Mouse (Mus musculus) ES-E14 (cell line): ENCODE results near the gene Arl13b. TPM values are rescaled to one million over a fixed set of nuclear protein-coding genes. Genes with fewer than 3 reads are reported as not detected.

Experiments
- DNase-seq: peaks from one replicate; pipeline ENCODE4 v3.0.0-alpha.2; 2013; ENCODE audit warnings: low read depth, low spot score
- H3K27ac ChIP-seq: 2 replicates; pipeline ENCODE4 v1.5.1; 2012; ENCODE audit warnings: low read depth, mild to moderate bottlenecking, low read length, moderate library complexity, mixed read lengths; ENCODE audit not compliant: poor library complexity, insufficient read depth, severe bottlenecking
- H3K36me3 ChIP-seq: 2 replicates; pipeline ENCODE4 v1.6.1; 2012; ENCODE audit warnings: mild to moderate bottlenecking, low read length, moderate library complexity, mixed read lengths; ENCODE audit not compliant: control insufficient read depth, poor library complexity, insufficient read depth, severe bottlenecking
- H3K4me1 ChIP-seq, 2 experiments: fragments of 150-350 bp in 1 of 2; sonication (generic) in 1 of 2; 2 replicates each; pipeline ENCODE4 v1.6.1; 2012; ENCODE audit warnings: low read length in 2 of 2, mild to moderate bottlenecking in 1 of 2, mixed read lengths in 1 of 2; ENCODE audit not compliant: control insufficient read depth in 2 of 2, insufficient read depth in 2 of 2, poor library complexity in 1 of 2
- H3K4me3 ChIP-seq, 2 experiments: fragments of 150-350 bp in 1 of 2; sonication (generic) in 1 of 2; 2 replicates each; pipeline ENCODE4 v1.5.1; 2012; ENCODE audit warnings: low read length in 2 of 2, low read depth in 1 of 2, mild to moderate bottlenecking in 1 of 2, mixed read lengths in 1 of 2; ENCODE audit not compliant: insufficient read depth in 1 of 2, poor library complexity in 1 of 2, severe bottlenecking in 1 of 2
- H3K9ac ChIP-seq: 2 replicates; pipeline ENCODE4 v1.6.1; 2012; ENCODE audit warnings: low read depth, mild to moderate bottlenecking, low read length, mixed read lengths; ENCODE audit not compliant: poor library complexity, insufficient read depth, severe bottlenecking
- H3K9me3 ChIP-seq: fragments of 150-350 bp; sonication (generic); 2 replicates; pipeline ENCODE4 v1.6.1; 2012; ENCODE audit warnings: low read depth, mild to moderate bottlenecking, low read length; ENCODE audit not compliant: control insufficient read depth, insufficient read depth
- CHD2 ChIP-seq: IDR thresholded peaks from 2 replicates; pipeline ENCODE4 v1.6.1; 2014; ENCODE audit warnings: mild to moderate bottlenecking, low read depth, low read length, inconsistent platforms
- HCFC1 ChIP-seq: IDR thresholded peaks from 2 replicates; pipeline ENCODE4 v1.6.1; 2012; ENCODE audit warnings: low read length, inconsistent platforms, borderline replicate concordance; ENCODE audit not compliant: insufficient read depth
- MAFK ChIP-seq: IDR thresholded peaks from 2 replicates; pipeline ENCODE4 v1.6.1; 2014; ENCODE audit warnings: mild to moderate bottlenecking, low read depth, low read length, inconsistent platforms; ENCODE audit not compliant: insufficient read depth
- ZC3H11A ChIP-seq: IDR thresholded peaks from 2 replicates; pipeline ENCODE4 v1.6.1; 2012; ENCODE audit warnings: low read depth, mild to moderate bottlenecking, inconsistent platforms, low read length, borderline replicate concordance
- ZNF384 ChIP-seq: IDR thresholded peaks from 2 replicates; pipeline ENCODE4 v1.6.1; 2012; ENCODE audit warnings: low read depth, low read length, inconsistent platforms
- in situ Hi-C, 2 experiments: fragments of 600-800 bp; cut with MboI; formaldehyde crosslinking; loops; one replicate each; pipeline ENCODE4 v1.15.1; 2025; ENCODE audit warnings: low sequenced_read_pairs in 2 of 2, inconsistent platforms in 1 of 2; ENCODE audit not compliant: unreplicated experiment in 2 of 2
- total RNA-seq: library from RNA; depleted of rRNA; stranded (reverse); fragments of 300-350 nt; gene quantifications from 2 replicates; pipeline ENCODE4 v1.2.3, GENCODE M21; 2012

The Arl13b gene
- total RNA-seq, 1 experiment = 7.3 TPM

DNA sequence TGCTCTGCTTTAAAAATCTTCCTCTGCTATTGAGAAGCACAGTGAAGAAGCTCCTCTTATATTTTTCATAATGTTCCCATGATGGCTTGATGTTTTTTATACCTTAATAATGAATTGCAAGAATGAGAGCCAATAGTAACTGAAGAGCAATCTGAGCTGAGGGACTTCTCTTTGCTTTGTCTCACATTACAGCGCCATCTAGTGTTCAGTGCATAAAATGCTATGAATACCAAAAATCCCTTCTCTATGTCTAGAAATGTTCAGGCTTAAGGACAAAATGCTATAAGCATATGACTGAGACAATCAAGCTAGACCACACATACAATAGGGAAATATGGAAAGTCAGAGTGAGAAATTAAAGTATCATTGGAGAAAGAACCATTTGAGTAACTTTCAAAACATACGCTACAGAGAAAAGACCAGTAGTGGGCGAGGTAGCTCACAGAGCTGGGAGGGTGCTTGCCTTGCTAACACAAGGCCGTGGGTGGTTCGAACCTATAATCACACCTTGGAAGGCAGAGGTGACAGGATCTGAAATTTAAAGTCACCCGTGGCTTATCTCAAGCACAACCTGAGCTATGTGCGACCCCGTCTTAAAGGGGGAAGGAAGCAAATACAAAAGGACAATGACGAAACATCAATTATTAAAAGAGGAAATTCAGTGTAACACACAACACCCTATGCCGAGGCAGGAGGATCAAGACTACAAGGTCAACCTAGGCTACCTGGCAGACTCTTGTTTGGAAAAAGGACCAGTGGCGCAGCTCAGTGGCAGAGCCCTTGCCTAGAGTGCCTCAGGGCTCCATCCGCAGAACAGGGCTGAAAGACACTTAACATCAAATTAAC, 20.5 kb downstream of the Arl13b start:
- Histone ChIP-seq H3K4me3 (no peak overlapping the region), H3K9ac (no peak overlapping the region), H3K9me3 (no peaks in the 10 kb centered on the region), H3K4me1 (no peaks in the 10 kb centered on the region), H3K27ac (no peak overlapping the region), H3K36me3 (no peaks in the 10 kb centered on the region)
- DNase-seq = peak; percentile 27
- TF ChIP-seq MAFK (no peak), HCFC1 (no peak), CHD2 (no peak), ZNF384 (no peak), ZC3H11A (no peak)
- in situ Hi-C loops = no loop called here

DNA sequence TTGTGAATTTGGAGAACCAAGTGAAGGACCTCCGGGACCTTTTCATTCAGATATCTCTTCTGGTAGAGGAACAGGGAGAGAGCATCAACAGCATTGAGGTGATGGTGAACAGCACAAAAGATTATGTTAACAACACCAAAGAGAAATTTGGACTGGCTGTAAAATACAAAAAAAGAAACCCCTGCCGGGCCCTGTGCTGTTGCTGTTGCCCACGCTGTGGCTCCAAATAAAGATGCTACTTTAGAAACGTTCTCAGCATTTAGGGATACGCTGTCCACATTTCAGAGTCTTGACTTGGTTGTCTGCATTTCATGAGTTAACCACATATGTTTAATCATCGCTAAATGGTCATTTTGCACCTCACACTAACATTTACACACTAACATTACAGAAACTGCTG, 24.4 kb downstream of the Arl13b start:
- Histone ChIP-seq H3K9ac (no peak overlapping the region), H3K27ac (no peak overlapping the region), H3K4me3 (no peak overlapping the region), H3K36me3 (no peaks in the 10 kb centered on the region), H3K4me1 (no peaks in the 10 kb centered on the region), H3K9me3 (no peaks in the 10 kb centered on the region)
- TF ChIP-seq HCFC1 (no peak), CHD2 (no peak), ZC3H11A (no peak)
- no peak for DNase-seq
- in situ Hi-C loops = no loop called here

- Histone ChIP-seq H3K4me1 (no peaks in the 10 kb centered on the region; a peak in 1 of 4 replicates), H3K27ac (no peak within 1 kb of the TSS), H3K36me3 (no peaks in the 10 kb centered on the region), H3K9ac (no peak within 1 kb of the TSS), H3K9me3 (no peaks in the 10 kb centered on the region), H3K4me3 (no peak within 1 kb of the TSS)
- in situ Hi-C loops = no loop called here
- no peak for TF ChIP-seq ZC3H11A
- TF ChIP-seq CHD2 = no peak
- TF ChIP-seq MAFK = no peak
- TF ChIP-seq ZNF384 = no peak
- no peak for TF ChIP-seq HCFC1
- DNase-seq = no peak
Observed at GRCm38 (mm10) chr16:62814491-62814890, 32.3 kb downstream of the Arl13b start, which contains the start of gene Stx19. Gene Stx19, plus strand, starts transcription at chr16:62814676.

GRCm38 (mm10) chr16:62813790-62814189, 33.0 kb downstream of the Arl13b start:
- DNase-seq = no peak
- no peak overlapping the region for H3K27ac ChIP-seq
- in situ Hi-C loops = no loop called here
- H3K9ac ChIP-seq = no peak overlapping the region
- no peaks in the 10 kb centered on the region for H3K9me3 ChIP-seq
- TF ChIP-seq MAFK (no peak), ZC3H11A (no peak), ZNF384 (no peak), CHD2 (no peak), HCFC1 (no peak)
- H3K36me3 ChIP-seq = no peaks in the 10 kb centered on the region
- no peak overlapping the region for H3K4me3 ChIP-seq
- H3K4me1 ChIP-seq = no peaks in the 10 kb centered on the region; a peak in 1 of 4 replicates

GRCm38 (mm10) chr16:62810855-62811254, 36.0 kb downstream of the Arl13b start:
- Histone ChIP-seq H3K4me3 (no peak overlapping the region), H3K9ac (no peak overlapping the region), H3K36me3 (no peaks in the 10 kb centered on the region), H3K27ac (no peak overlapping the region), H3K4me1 (peaks cover 0 to 5% of the 10 kb centered on the region in 2 experiments; a peak in 2 of 4 replicates), H3K9me3 (no peaks in the 10 kb centered on the region)
- no peak for DNase-seq
- in situ Hi-C loops = no loop called here
- TF ChIP-seq CHD2 = no peak
- TF ChIP-seq ZC3H11A = no peak
- TF ChIP-seq MAFK = no peak
- TF ChIP-seq HCFC1 = no peak
- no peak for TF ChIP-seq ZNF384
